Mouse (Mus musculus) frontal cortex, postnatal 36 days (tissue): ENCODE results near the gene Mgat3.

Experiments used
- DNase-seq, 2 experiments: peaks; one replicate each; pipeline ENCODE4 v3.0.0; 2022; ENCODE audit warnings: low spot score in 2 of 2

The Mgat3 gene

DNA sequence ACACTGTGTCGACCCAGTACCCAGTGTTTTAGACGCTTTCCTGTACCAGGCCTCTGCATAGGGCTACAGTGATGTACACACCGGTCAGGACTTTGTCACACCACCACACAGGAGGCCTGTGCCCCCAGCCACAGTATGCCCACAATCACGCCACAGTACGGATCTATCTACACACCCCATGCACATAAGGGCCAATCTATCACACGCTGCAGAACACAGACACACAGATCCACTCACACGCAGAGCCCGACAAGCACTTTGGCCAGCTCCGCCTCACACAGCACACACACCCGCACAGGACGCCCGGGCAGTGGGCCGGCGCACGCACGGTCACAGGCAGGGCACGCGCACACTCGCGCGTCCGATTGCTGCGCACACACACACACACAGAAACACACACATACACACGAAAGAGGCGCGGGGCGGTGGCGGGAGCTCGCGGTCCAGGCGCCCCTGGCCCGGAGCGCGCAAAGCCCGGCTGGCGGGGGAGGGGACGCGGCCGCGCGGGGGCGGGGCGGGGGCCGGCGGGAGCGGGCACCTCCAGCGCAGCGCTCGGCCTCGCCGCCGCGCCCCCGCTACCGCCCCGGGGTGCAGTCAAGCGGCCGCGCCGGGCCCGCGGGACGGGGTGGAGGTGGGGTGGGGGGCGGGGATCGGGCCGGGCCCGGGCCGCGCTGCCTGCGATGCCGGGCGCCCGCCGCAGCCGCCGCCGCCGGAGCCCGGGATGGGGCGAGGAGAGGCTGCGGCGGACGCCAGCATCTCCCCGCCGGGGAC lies at the start of gene Mgat3:
Mgat3 (plus strand) TSS at position 721 of the 771 bp plus-strand sequence.
- DNase-seq = peak; percentile 56 to 59

DNA sequence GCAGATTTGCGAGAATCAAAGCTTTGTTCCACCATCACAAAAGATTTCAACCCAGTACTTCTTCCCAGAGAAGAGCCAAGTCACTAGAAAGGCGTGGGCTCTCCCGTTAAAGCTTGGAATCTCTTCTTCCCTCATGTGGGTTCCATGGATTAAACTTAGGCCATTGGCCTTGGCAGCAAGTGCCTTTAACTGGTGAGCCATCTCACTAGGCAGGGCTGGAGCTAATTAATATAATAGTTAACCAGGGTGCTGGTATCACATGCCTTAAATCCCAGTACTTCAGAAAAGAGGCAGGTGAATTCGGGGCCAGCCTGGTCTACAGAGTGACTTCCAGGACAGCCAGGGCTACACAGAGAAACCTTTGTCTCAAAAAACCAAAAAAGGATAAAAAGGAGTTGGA lies 48.9 kb upstream of the Mgat3 start:
- DNase-seq = no peak

DNA sequence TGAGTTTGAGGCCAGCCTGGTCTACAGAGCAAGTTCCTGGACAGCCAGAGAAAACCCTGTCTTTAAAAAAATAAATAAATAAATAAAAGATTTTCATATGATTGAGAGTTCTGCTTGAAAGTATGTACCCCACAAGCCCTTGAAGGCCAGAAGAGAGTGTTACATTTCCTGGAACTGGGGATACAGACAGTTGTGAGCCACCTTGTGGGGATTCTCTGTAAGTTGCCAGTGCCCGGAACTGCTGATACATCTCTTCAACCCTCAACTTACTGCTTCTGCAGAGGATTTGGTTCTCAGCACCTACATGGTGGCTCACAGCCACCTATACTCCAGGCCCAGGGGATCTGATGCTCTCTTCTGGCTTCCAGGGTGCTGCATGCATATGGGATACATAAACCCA lies 46.3 kb upstream of the Mgat3 start:
- no peak for DNase-seq

DNA sequence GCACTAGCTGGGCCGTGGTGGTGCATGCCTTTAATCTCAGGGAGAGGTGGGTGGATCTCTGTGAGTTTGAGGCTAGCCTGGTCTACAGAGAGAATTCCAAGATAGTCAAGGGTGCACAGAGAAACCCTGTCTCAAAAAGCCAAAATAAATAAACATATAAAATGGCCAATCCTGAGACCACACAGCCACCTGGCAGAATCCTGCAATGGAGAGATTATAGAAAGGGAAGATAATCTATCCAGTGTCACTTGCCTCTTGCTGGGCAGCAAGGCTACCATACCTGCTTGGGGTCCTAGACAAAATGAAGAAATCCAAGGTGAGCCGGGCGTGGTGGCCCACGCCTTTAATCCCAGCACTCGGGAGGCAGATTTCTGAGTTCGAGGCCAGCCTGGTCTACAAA lies 43.5 kb upstream of the Mgat3 start:
- DNase-seq = no peak

DNA sequence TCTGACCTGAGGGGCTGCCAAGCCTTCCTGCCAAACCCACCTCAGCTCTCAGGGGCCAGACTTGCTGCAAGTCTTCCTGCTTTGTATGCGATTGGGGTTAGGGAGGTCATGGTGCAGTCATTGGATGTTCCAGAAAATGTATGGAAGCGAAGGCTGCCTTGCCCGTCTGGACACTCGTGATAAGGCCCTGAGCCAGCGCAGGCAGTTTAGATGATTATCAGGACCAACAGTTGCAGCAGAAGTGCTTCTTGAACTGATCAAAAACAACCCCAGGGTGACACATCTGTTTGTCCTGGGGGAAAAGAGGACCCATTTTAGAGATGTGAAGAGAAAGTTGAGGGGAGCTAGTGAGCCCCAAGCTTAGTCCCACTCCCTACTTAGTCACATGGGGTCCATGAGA lies 42.8 kb upstream of the Mgat3 start:
- no peak for DNase-seq

DNA sequence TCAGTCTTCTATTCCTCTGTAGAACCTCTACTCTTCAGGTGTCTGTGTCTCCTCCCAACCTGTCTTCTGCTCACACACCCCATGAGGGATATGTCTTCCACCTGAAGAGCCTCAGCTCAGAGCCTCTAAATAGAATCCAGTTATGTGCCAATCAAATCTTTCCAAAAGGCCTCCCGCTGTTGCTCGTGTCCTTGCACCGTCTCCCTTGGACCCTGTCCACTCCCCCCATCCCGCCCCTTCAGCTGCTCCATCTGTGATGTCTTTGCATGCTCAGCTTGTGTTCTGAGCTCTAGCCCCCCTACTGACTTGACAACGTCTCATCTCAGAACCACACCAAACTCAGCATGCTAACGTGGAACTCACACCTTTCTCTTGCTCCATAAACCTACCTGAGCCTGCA lies 42.1 kb upstream of the Mgat3 start:
- DNase-seq = no peak

DNA sequence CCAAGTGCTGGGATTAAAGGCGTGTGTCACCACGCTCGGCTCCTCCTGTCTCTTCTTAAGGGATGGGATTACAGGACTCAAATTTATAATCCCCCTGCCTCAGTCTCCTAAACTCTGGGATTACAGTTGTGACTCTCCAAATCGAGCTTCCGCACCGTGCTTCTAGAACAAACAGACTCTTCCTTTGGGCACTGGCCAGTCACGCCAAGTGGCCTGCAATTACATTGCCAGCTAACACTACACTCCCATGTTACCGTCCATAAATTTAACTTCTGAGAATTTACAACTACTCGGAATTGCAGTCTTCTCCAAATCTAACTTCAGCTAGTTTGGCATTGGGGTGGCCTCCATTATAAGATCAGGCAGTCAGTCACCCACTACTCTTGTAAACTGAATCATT lies 41.1 kb upstream of the Mgat3 start:
- no peak for DNase-seq

DNA sequence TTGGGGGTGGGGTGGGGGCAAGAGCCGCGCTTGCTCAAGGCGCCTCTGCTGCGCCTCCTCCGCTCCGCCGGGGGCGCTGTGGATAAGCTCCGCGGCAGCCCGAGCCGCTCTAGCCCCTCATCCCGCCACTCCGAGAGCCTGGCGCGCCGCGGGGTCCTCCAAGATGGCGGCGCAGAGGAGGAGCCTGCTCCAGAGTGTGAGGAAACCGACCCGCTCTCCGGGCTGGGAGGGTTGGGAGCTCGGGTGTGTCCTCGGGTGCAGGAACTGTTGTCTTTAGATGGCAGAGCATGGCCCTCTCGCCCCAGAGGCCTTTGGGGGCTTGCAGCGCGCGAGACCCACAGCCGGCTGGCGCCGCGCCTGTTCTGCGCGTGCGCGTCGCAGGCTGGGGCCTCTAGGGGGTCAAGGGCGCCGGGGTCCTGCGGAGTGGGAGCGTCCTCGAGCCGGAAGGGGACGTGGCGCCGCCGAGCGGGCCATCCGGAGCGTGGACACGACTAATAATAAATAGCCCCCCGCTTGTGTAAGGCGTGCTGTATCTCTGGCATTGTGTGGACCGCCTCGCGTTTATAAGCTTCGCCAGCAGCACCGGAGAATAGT lies 40.4 kb upstream of the Mgat3 start, which contains the start of gene Tab1:
Tab1 (plus strand) TSS at position 135 of the 594 bp plus-strand sequence.
- DNase-seq = peak; percentile 92 to 94

DNA sequence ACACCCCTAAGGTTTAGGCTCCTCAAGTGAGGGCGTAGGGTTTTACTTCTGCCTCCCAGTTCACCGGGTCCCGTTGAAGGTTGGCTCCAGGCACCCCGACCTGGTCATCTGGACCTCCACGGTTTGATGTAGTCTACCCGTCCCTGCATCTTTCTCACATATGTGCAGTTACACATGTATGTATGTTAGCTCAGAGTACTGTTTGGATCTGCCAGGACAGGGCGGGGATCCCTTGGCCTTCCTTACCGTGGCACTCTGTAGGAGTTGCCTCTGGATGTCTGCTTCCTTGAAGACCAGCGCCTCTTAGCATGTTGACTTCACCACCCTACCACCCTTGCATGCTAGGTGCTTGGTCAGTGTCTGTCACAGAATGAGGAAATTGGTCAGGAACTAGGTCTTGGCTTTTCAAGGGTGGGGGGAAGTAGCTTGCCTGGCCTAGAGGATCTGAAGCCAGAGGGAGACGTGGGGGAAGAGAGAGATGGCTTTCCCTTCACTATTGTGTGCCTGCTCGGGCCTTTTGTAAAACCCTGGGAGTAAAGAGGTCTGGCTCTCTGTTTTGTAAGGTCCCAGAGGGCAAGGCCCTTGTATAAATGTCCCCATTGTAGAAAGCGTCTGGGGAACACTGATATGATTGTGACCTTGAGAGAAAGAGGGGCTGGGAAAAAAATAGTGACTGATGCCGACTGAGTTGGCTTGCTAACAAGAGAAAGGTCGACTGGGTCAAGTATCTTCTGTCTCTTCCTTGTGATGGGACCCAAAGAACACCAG lies 39.7 kb upstream of the Mgat3 start:
- DNase-seq = no peak

DNA sequence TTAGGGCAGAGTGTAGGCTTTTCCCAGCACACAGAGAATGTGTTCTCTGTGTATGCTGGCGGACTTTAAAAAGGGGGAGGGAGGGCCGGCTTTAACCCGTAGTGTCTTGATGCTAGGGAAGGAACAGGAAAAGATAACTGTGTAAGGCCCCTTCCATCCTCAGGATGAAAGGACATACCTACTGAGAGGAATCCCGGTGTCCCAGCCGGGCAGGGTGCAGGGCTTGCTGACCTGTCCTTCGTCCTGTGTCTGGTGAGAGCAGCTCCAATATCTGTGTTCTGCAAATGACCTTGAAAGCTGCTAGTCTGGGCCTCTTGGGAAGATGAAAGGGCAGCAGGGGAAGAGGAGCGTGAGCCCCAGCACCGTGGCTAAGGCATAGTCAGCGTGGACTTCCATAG lies 39.1 kb upstream of the Mgat3 start:
- DNase-seq = no peak

DNA sequence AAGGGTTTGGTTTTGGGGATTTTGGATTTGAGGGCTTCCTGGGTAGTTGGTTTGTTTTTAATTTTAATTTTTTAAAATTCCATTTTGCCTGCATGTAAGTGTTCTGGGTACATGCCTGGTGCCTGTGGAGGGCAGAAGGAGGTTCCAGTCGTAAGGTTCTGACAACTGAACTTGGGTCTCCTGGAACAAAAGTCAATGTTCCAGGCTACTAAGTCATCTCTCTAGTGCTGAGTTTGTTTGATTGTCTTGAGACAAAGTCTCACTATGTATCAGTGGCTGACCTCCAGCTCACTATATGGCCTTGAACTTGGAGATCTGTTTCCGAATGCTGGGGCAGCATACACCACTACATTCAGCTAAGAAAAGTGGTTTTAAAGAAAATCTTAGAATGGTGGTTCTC lies 38.0 kb upstream of the Mgat3 start:
- DNase-seq = no peak

DNA sequence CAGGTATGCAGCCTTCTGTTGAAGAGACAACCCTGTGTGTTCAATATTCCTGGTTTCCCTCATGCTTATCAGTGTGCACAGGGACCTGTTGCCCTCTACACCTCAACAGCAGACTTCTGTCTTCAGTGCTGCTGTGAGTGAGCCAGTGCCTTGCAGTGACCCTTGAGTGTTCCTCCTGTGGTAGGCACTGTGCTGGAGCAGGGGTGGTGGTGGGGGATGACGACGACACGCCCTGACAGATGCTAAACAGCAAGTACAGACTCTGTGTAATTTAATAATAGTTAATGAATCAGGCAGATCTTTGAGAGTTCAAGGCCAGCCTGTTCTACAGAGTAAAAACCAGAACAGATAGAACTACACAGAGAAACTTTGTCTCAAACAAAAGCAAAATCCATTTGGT lies 36.9 kb upstream of the Mgat3 start:
- no peak for DNase-seq

DNA sequence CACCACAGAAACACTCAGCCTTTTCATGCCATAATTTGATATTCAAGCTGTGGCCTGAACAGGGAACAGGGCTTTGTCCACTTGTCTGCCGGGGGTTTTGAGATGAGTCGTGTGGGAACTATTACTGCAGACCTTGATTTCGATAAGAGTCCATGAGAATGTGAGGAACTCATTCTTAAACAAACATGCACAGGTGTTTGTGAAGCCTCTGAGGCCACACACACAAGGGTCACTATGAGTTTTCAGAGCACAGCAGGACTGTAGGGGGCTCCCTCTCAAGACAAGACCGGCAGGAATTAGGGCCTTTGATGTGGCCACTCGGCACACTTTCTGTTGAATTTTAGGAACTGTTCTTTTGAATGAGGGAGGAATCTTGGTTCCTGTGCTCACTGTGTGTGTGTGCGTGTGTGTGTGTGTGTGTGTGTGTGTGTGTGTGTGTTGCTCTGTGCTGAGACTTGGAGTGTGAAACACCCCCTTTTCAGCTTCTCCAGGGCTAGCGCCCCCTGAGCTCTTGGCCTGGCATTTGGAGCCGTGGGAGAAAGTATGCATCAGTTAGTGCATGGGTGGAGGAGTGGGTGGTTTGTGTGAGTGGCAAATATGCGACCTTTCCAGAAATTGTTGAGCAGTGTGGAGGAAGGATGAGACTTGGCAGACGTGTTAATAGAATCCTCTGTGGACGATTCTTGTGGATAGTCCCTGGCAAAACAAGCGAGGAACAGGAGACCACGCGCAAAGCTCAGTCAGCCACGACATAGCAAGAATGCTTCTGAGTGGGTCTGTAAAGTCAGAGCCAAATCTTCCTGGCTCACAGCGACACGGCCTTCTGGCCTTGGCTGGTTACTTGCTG lies 35.4 kb upstream of the Mgat3 start:
- DNase-seq = peak; percentile 80 to 81

DNA sequence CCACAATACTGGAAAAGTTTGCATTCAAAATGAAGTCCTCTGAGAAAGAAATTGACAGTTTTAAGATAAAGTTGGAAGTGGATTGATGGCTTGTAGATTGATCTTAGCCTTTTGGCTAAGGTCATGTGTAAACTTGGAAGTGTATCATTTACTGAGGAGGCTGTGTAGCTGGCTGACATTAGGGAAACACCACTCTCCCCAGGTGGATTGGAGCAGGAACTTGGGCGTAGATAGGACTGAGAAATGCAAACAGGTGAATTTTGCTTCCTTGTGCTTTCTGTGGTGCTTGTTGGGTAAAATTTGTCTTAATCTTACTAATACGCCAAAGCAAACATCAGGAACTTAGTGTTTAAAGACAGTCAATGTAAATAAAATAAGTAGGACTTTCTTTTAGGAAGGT lies 33.2 kb upstream of the Mgat3 start:
- no peak for DNase-seq

DNA sequence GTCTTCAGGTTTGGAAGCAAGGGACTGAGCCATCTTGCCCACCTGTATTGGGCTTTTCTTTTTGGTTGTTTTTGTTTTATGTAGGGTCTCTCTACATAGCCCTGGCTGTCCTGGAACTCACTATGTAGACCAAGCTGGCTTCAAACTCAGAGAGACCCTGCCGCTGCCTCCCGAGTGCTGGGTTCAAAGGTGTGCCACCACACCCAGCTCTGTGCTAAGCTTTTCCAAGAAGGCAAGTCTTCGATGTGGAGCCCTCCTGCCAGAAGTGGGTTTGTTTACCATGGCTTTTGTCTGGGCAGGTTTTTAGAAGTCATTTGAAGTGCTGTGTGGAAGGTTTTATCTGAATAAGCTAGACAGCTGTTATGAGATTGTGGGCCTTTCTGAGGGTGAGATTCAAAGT lies 32.6 kb upstream of the Mgat3 start:
- no peak for DNase-seq

DNA sequence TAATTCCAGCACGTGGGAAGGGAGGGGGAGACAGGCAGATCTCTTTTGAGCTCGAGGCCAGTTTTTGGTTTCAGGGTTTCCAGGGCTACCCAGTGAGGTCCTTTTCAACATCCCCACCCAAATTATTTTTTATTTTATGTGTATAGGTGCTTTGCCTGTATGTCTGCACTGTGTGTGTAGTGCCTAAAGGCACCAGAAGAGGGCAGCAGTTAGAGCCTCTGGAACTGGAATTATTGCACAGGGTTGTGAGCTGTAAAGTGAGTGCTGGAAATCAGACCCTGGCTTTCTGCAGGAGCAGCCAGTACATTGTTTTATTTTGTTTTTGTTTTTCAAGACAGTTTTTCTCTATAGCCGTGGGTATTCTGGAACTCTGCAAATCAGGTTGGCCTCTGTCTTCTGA lies 31.4 kb upstream of the Mgat3 start:
- DNase-seq = no peak

DNA sequence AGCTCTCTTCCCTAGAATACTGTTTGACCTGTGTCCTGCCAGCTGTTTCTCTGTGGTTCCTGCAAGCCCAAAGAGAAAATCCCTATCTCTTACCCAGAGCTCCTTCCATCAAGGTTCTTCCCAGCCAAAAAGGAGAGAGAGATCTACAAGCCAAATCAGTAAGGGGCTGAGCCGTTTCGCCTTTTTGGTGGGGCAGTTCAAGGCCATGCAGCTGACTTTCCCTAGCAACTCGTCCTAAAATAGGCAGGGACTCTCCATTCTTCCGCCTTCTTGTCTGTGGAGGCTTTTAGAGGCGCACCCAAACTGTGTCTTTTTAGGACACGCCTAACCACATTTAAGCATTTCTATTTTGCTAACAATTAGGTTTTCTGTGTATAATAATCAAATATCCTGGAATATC lies 29.8 kb upstream of the Mgat3 start:
- no peak for DNase-seq

DNA sequence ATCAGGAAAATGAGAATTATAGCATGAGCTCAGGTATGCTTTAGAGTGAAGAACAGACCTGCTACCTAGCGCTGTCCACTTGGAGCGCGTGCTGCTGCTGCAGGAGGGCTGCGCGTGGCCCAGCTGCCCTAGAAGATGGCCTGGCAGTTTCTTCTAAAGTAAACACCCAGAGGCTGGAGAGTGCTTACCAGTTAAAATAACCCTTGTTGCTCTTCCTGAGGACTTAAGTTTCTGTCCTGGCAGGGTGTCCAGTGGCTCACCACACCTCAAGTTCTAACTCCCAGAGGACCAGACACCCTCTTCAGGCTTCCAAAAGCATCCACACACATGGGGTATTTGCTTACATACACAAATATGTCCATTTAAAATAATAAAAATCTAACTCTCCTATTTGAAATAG lies 28.1 kb upstream of the Mgat3 start:
- DNase-seq = no peak

DNA sequence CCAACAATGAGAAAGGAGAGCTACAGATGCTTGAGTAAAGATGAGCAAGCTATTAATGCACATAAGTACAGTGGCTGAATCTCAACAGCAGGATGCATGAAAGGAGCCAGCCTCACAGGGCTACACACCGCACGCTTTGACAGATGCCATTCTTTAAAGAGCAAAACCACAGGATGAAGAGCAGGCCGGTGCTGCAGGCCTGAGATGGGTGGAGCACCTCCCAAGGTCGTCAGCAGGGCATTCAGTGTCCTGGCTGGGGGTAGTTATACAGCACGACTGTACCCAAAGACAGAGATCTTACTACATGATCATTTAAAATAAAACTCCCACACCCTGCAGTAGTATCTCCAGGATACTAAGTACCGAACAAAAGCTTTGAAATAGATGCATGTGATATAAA lies 27.4 kb upstream of the Mgat3 start:
- no peak for DNase-seq

DNA sequence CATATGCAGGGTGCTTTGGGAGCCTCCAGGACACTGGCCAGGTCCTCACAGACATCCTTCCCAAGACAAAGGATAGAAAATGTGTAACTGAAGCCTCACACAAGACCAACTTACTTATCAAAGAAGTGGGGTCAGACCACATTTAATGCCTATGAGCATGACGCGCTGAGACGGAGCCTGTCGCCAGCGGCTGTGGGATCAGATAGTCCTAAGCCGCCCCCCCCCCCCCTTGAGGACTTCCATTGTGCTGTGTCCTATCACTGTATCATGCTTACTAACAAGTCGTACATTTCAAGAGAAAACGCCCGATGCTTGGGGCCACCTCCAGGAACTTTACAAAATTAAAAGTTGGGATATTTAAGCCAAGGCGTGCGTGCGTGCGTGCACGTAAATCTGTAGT lies 26.4 kb upstream of the Mgat3 start:
- no peak for DNase-seq

DNA sequence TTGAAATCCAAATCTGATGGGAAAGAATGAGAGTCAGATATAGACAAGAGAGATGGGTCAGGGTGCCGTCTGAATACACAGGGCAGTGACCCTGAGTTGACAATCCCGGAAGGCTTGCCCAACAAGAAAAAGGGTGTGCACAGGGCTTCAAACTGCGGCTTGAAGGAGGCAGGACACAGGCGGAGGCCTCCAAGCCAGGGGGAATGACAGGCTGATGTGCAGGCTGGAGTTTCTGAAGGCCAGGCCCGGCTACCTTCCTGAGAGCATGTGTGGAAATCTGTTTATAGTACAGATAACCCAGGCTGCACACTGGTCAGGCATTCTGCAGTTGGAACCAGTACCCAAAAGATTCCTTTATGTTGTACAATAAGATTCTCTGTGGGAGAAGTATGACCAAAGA lies 26.0 kb upstream of the Mgat3 start:
- no peak for DNase-seq

DNA sequence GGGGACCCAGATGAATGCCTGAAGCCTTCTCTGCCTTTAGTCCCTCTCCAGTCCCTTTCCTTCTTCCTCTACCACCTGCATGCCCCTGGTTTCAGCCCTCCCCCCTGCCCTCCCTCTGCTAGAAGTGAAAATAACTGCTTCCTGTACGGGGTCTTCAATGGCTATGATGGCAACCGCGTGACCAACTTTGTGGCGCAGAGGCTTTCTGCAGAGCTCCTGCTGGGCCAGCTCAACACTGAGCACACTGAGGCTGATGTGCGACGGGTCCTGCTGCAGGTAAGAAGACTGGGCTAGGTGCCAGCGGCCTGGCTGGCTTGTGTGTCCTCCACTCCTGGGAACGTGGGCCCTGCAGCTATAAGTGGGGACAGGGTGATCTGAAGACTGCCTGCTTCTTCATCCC lies 25.0 kb upstream of the Mgat3 start:
- no peak for DNase-seq
